7 mouse cellular contexts compared by ENCODE assay signal in the genomic region with DNA sequence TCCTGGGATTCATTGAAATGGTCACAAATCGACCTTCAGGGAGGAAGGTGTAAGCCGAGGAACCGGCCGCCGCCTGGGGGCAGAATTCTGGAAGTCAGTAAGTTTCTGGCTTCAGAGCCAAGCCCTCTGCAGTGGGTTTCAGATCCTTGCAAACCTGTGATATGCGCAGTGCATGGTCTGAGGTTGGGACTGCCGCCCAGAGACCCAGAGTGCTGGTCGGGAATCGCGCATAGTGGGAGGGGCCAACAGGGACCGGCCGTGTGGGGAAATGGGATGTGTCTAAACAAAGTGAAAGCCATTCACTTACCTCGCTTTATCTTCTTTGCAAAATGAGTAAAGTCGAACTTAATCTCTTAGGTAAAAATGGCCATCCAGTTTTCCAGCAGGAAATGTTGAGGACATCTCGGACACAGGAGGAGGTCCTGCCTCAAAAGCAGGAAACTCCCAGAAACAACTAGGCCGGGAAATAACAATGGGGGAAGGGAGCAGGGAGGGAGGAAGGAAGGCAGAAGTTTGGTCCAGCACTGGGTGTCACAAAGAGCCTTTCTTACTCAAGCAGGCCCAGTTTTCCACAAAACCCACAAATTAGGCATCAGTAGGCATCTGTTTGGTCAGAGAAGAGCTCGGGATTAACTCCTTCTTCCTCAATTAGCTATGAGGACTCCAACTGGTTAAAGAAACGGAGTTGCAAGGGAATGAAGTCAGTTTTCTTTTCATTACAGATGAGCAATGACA. TPM values are rescaled to one million over a fixed set of nuclear protein-coding genes. Genes with fewer than 3 reads are reported as not detected.
DNase-seq lines count a peak whose midpoint lies in the region; ATAC-seq and TF ChIP-seq lines count a peak whose summit lies in the region.

No protein-coding gene starts in this region.

- intact Hi-C loops in gastrocnemius, postnatal 36 days (cut with DNase I) = no loop called here
- intact Hi-C loops in left cerebral cortex, postnatal 36 days (cut with DNase I) = no loop called here

- H3K4me1 ChIP-seq in cortical plate, adult 2 months (ENCODE audit: control insufficient read depth, insufficient read depth, low read length) = no peaks in the 10 kb centered on the region
- 0 out of 2 replicates have a peak, but pooled peaks cover 4% of the 10 kb centered on the region for H3K4me1 ChIP-seq in intestine, embryonic 14.5 days (replicated peaks; ENCODE audit: control insufficient read depth, insufficient read depth, low read length)

- TF ChIP-seq CTCF in cortical plate, adult 2 months (IDR thresholded peaks at IDR 0.05; ENCODE audit: extremely low read depth, insufficient read depth, low read length) = 0 out of 2 replicates have a peak, but pooled peaks have one; percentile 10

- H3K27me3 ChIP-seq in intestine, embryonic 14.5 days (replicated peaks; ENCODE audit: control insufficient read depth, insufficient read depth, low read length) = no peaks in the 10 kb centered on the region

- ATAC-seq in activated CD4-positive, CD25-positive, alpha-beta regulatory T cell, adult 4 months = peak; percentile 46
- peak; percentile 93 for ATAC-seq in intestine, embryonic 14.5 days (replicated peaks; ENCODE audit: low FRiP score, low TSS enrichment, low read depth)

- WGBS in intestine, embryonic 14.5 days = 10% methylated on average over 18 of the region's 18 CpGs

- H3K27ac ChIP-seq in cortical plate, adult 2 months (ENCODE audit: insufficient read depth, low read length) = peak overlapping the region; percentile 36
- peak overlapping the region; percentile 44 for H3K27ac ChIP-seq in intestine, embryonic 14.5 days (ENCODE audit: low read depth)

- DNase-seq in gastrocnemius, postnatal 36 days = peak; percentile 46 to 61
- peak; percentile 82 for DNase-seq in intestine, embryonic 14.5 days (ENCODE audit: low spot score)
- peak; percentile 19 to 37 for DNase-seq in left cerebral cortex, postnatal 36 days (ENCODE audit: low spot score in 2 of 2)
- DNase-seq in mesoderm, embryonic 11.5 days (ENCODE audit: low read depth, low spot score) = peak; percentile 66
- DNase-seq in right cerebral cortex, postnatal 4 days = peak; percentile 26

- no peaks in the 10 kb centered on the region for H3K36me3 ChIP-seq in intestine, embryonic 14.5 days (ENCODE audit: control insufficient read depth, insufficient read depth, low read length)

- peak overlapping the region; percentile 52 for H3K4me2 ChIP-seq in intestine, embryonic 14.5 days (ENCODE audit: low read length)

- 0 out of 2 replicates have a peak, but pooled peaks have one; percentile 19 for TF ChIP-seq POLR2A in cortical plate, adult 2 months (IDR thresholded peaks at IDR 0.05; ENCODE audit: extremely low read depth, insufficient read depth, low read length)

- no peaks in the 10 kb centered on the region for H3K9me3 ChIP-seq in intestine, embryonic 14.5 days (ENCODE audit: control insufficient read depth, low read length)

- H3K9ac ChIP-seq in intestine, embryonic 14.5 days (ENCODE audit: low read length) = peak overlapping the region; percentile 31

- H3K4me3 ChIP-seq in cortical plate, adult 2 months (ENCODE audit: insufficient read depth, low read length) = peak overlapping the region; percentile 37
- peak overlapping the region; percentile 36 for H3K4me3 ChIP-seq in intestine, embryonic 14.5 days (ENCODE audit: low read depth, low read length)

RNA-seq across cellular contexts. Expression of a gene that starts 0.6 kb away (rescaled TPM):
- polyA plus RNA-seq in activated CD4-positive, CD25-positive, alpha-beta regulatory T cell, adult 4 months (2017; shearing (Covaris generic)) = under 1 TPM; 0.43 to 0.45 TPM
- 11.1 and 11.5 TPM in 2 replicates for polyA plus RNA-seq in cortical plate, adult 2 months (2012; rRNA removed)
- total RNA-seq in gastrocnemius, postnatal 36 days (2021) = under 1 TPM; 0.91 to 0.99 TPM
- polyA plus RNA-seq in intestine, embryonic 14.5 days (2014; fragmentation: Nextera tagmentation; extraction: Ambion mirVana) = 1.2 and 2.4 TPM in 2 replicates
- 1 to 10 TPM; 7.5 to 8.1 TPM for total RNA-seq in left cerebral cortex, postnatal 36 days (2021)

RNA-seq across cellular contexts. Expression of a gene that starts 28.2 kb away (rescaled TPM):
- not detected for polyA plus RNA-seq in activated CD4-positive, CD25-positive, alpha-beta regulatory T cell, adult 4 months (2017; shearing (Covaris generic))
- 16.4 and 17.0 TPM in 2 replicates for polyA plus RNA-seq in cortical plate, adult 2 months (2012; rRNA removed)
- total RNA-seq in gastrocnemius, postnatal 36 days (2021) = 1 to 10 TPM; 2.9 to 3.0 TPM
- 12.5 and 15.8 TPM in 2 replicates for polyA plus RNA-seq in intestine, embryonic 14.5 days (2014; fragmentation: Nextera tagmentation; extraction: Ambion mirVana)
- total RNA-seq in left cerebral cortex, postnatal 36 days (2021) = 10 to 100 TPM; 20.7 to 25.3 TPM

Comparison
In these comparisons a context has a peak if more than half of its experiments do, and no peak if none do; other contexts are left out.
1. Peak in every context shown above with its lines: DNase-seq, ATAC-seq, H3K4me3 ChIP-seq and H3K27ac ChIP-seq.
2. DNase-seq: peak in every context shown above with its lines; median percentile 82 in intestine, embryonic 14.5 days; 66 in mesoderm, embryonic 11.5 days; 54 in gastrocnemius, postnatal 36 days; 28 in left cerebral cortex, postnatal 36 days; 26 in right cerebral cortex, postnatal 4 days.
3. RNA of a gene that starts 28.2 kb away (polyA plus RNA-seq): 16.4 to 17.0 TPM in cortical plate, adult 2 months and 12.5 to 15.8 TPM in intestine, embryonic 14.5 days; not detected in activated CD4-positive, CD25-positive, alpha-beta regulatory T cell, adult 4 months; every median in the first group is over 10 times any median in the second.